Mouse (Mus musculus) CH12.LX (cell line): ENCODE data around the gene 6030408B16Rik.

ENCODE experiments used
- CHD2 ChIP-seq: IDR thresholded peaks from 2 replicates; pipeline ENCODE4 v1.6.1; 2011; ENCODE audit warnings: low read length, improper control_type of control experiment
- JUN ChIP-seq: IDR thresholded peaks from 2 replicates; pipeline ENCODE4 v1.6.1; 2011; ENCODE audit warnings: low read depth, mild to moderate bottlenecking, low read length, improper control_type of control experiment, moderate library complexity; ENCODE audit not compliant: insufficient read depth
- MAFK ChIP-seq: IDR thresholded peaks from 2 replicates; pipeline ENCODE4 v1.6.1; 2011; ENCODE audit warnings: low read length, improper control_type of control experiment; ENCODE audit not compliant: insufficient replicate concordance
- MEF2A ChIP-seq: IDR thresholded peaks from 2 replicates; pipeline ENCODE4 v1.6.1; 2014; ENCODE audit warnings: low read depth, mild to moderate bottlenecking, inconsistent platforms, low read length, improper control_type of control experiment, borderline replicate concordance
- MXI1 ChIP-seq: IDR thresholded peaks from 2 replicates; pipeline ENCODE4 v1.6.1; 2011; ENCODE audit warnings: mild to moderate bottlenecking, low read depth, low read length, improper control_type of control experiment
- POLR2A ChIP-seq: IDR thresholded peaks from 2 replicates; pipeline ENCODE4 v1.6.1; 2011; ENCODE audit warnings: low read depth, mild to moderate bottlenecking, improper control_type of control experiment, low read length
- POLR2AphosphoS2 ChIP-seq: IDR thresholded peaks from 2 replicates; pipeline ENCODE4 v1.6.1; 2011; ENCODE audit warnings: low read depth, low read length, improper control_type of control experiment
- ZC3H11A ChIP-seq: IDR thresholded peaks from 2 replicates; pipeline ENCODE4 v1.6.1; 2012; ENCODE audit warnings: low read depth, mild to moderate bottlenecking, inconsistent platforms, low read length, improper control_type of control experiment

DNA sequence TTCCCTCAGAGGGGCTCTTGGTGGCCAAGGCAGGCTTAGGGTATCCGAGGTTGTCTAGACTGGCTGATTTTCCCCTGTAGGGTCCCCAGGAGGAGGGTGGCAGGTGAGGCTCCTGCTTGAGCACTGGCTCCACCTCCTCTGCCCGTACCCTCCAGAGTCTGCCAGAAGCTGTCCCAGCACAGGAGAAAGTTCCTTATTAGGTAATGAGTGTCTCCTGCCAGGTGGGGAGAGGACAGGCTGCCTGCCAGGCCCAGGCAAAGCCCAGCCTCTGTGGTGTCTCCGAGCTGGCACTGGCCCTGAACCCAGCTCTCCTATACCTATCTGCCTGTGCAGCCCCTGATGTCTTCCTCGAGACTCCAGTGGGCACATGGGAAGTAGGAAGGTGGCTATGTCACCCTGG lies 39.4 kb downstream of the 6030408B16Rik start:
- TF ChIP-seq MAFK (no peak), POLR2AphosphoS2 (no peak), ZC3H11A (no peak), MXI1 (no peak), JUN (no peak), MEF2A (no peak), CHD2 (no peak), POLR2A (no peak)
